Mouse (Mus musculus): ENCODE measurements around the gene Rbfox1.

Rbfox1 gene

DNA sequence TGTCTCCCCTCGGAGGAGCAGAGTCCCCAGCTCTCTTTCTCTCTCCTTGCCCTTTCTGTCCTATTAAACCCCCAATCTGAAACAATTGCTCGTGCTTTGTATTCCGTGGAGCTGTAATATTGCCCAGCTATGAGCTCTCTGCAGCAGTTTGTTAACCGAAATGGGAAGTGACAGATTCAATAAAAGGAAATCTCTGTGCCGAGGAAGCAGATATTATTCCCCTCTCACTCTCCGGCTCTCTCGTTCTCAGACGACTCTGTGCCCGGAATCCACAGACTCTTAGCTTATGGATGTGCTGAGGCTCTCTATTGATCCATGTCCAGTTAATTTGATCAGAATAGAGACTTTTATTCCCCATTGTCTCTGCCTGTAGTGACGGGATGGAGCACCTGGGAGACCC lies 1260.3 kb downstream of the Rbfox1 start:
- DNase-seq (ENCODE audit: low read depth, low spot score), result no peak

DNA sequence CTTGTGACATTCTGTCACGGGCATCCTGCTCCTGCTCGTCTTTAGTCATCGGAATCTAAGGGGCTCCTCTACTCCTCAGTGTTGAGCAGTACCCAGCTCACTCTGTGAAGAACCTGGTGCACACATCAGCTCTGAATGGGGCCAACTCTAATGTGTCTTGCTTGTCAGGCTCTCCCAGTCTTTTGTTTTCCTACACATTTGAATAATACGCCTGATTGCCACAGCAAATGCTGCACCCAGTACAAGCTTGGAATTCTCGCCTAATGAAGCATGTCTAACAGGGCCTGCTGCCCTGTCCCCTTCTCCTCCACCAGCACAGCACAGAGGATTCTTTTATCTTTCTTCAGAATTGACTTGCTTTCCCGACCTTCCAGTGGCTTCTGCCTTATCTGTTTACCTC lies 1261.3 kb downstream of the Rbfox1 start:
- DNase-seq (ENCODE audit: low read depth, low spot score), result no peak

DNA sequence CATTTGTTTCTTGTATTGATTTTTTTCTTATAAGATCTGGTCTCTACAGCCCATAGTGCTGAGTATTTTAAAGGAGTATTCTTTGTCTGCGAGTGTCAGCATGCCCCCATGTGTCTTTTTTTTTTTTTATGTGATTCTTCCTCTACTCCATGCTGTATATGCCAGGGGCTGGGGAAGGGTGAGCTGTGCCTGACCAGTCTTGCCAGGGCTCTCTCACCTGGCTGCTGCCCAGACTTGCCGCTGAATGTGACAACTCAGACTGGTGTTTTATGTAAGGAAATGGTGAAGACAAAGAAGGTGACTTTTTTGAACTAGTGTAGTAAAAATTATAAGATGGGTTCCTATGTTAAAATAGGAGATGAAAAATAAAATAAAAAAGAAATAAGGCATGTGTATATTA lies 1262.7 kb downstream of the Rbfox1 start:
- DNase-seq (ENCODE audit: low read depth, low spot score), result no peak

DNA sequence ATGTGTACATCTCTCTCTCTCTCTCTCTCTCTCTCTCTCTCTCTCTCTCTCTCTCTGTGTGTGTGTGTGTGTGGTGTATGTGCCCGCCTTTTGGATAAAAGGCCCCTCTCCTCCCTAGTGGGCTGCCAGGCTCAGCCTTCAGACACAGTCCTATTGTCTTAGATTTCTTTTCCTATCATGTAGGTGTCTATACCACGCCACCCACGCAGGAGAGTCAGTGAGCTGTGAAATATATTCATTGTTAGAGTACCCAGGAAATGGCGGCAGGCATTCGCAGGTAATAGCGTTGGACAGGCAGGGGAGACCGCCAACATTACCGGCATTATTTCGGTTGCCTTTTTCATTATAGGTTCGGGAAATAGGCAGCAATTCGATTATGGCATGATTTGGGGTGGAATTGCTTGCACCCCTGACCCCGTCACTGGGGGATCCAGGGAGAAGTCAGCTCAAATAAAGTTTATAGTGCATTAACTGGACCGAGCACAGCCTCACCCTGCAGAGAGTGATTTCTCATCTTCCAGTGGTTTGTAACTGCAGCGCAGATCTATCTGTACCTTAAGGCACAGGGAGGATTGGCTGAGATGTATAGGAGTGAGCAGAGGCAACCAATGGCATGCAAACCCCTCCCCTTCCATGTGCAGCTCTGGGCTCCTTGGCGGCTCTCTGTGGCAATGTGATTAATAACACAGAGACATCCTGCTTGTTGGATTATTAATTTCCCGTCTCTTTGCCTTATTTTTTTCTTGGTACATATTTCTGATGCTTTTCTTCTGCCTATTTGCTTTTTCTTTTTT lies 1264.1 kb downstream of the Rbfox1 start:
- DNase-seq (ENCODE audit: low read depth, low spot score), result no peak

DNA sequence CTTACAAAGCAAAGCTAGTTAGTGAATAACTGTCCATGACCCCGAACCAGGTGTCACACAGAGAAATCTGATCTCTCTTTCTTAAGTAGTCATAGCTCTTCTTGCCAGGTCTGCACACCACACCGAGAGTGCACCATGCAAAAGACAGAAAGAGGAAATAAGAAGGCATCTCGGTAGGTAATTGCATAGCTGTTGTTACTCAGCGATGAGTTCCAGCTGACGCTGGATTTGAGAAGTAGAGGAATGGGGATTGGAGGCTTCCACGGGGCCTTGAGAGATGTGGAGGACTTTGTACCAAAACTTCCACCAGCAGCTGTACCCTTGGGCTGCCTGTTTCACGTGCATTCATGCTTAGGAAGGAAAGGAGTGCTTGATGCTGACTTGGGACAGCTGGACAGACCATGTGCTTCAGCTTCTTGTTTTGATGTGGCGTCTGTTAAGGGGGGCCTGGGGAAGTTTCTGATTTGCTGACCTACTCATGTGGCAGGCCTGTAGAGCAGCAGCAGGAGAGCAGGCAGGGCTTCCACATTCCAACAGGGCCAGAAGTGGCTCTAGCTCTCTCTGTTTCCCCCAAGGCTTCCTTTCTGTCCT lies 1265.1 kb downstream of the Rbfox1 start:
- no peak for DNase-seq (ENCODE audit: low read depth, low spot score)

DNA sequence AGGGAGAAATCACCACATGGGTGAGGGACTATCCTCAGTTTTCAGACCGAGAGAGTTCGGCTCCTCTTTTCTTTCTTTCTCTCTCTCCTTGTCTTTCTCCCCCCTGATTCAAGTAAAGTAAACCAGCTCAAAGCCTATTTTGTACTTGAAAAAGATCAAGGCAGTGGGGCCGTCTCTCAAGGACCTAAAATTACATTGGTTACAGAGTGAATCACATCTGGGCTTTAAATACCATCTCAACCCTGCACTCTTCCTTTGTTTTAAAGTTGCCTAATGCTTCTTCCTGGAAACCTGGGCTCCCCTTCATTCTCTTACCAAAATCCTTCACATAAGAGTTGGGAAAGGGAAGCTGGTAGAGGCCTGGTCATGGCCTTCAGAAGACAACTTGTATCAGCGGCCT lies 1267.2 kb downstream of the Rbfox1 start:
- no peak for DNase-seq (ENCODE audit: low read depth, low spot score)

DNA sequence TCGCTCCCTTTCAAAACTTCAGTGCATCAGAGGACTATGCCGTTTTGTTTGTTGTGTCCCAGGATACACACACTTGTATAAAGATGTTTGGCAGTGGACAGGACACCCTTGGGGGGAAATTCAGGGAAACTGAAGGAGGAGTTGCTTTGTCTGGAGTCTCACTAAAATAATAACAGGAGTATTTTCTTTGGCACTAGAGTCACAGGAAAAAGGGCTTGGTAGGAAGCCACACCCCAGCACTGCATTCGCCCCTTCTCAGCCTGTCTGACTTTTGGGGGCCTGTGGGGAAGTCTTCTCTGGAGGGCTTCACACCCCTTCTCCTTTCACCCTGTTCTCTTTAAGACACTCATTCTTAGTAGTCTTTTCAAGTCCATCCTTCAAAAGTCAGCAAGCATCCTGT lies 1269.5 kb downstream of the Rbfox1 start:
- DNase-seq (ENCODE audit: low read depth, low spot score), result no peak

DNA sequence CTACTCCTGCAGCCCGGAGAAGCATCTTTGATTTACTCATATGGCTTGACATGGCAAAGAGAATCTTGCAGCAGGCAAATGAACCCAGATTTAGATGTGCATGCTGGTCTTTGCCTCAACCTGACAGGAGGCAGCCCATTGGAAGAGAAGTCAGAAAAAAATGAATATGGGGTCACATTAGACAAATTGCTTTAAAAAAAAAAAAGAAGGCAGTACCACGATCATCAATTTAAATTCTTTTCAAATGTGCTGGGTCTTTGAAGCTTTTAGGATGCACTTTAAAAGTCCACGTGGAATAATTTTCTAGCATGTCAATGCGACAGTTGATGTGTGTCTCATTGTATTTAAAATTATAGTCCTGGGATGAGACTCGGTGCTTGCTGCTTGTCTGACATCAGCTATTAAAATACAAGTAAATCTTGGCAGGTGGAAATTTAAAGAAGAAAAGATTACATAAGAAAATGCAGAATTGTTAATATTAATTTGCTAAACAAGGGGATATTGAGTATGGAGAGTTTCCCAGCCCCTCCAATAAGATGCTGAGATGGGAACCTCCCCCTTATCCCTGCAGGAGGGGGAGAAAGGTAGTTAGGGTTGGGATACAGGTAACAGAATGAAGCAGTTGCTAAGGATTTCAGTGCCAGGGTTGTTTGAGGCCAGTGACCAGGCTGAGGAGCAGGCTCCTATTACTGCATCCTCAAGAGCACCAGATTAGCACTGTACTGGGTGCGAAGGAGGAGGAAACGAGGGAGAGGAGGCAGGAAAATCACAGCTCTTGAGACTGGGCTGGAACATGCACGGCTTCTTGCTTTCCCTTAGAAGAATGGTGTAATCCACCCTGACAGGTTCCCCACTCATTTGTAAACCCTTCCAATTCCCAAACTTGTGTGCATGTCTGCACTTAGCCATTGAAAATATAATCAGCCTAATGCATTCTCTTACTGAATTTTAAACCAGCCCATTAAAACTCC lies 1274.0 kb downstream of the Rbfox1 start:
- DNase-seq (ENCODE audit: low read depth, low spot score), result no peak

DNA sequence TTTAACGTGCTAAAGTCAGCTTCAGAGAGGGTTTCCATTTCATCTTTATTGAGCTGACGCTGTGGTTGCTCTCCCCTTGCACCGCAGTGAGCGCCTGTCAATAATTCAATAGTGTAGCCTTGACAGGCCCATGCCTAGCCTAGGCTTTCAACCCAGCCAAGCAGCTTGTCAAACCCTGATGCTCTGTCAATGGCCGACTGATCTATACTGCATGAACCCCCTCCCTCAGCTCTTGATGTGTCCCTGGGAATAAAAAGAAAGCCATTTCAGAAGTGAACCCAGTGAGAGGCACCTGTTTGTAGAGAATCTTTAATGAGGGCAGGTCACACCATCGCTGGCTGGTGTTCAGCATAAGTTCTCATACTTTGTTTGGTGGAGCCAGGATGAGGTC lies 1274.7 kb downstream of the Rbfox1 start:
- no peak for DNase-seq (ENCODE audit: low read depth, low spot score)

DNA sequence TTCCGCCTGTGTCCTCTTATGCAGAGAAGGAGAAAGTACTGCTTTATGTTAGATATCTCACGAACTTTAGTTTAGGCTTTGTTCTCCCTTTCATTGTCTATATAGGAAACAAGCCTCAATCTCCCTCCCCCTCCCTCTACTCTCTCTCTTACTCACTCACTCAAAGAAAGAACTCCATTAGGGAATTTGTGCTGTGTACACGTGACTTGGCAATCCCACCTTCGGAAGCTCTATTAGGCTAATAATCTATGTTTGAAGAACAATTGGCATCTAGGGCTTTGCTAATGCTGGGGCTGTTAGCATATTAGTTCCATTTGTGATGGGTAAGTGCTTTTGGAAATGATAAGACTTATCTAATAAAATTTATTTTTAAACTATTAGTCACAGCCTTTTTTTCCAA lies 1277.0 kb downstream of the Rbfox1 start:
- no peak for DNase-seq (ENCODE audit: low read depth, low spot score)

DNA sequence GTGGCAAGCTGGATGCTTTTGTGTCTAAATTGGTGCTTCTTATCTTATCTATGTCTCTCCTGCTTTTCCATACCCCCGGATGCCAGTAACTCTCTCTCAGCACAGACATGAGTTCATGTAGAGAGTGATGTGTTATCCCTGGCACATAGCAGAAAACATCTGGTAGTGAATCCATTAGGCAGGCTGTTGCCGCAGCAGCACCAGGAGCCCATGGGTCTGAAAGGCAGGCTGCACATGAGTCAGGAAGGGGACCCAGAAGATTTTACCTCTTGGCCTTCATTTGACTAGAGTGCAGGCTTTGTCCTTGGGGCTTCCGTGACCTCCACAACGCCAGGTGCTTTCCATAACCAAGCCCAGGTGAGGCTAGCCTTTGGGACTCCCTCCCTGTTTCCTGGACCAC lies 1278.5 kb downstream of the Rbfox1 start:
- no peak for DNase-seq (ENCODE audit: low read depth, low spot score)

DNA sequence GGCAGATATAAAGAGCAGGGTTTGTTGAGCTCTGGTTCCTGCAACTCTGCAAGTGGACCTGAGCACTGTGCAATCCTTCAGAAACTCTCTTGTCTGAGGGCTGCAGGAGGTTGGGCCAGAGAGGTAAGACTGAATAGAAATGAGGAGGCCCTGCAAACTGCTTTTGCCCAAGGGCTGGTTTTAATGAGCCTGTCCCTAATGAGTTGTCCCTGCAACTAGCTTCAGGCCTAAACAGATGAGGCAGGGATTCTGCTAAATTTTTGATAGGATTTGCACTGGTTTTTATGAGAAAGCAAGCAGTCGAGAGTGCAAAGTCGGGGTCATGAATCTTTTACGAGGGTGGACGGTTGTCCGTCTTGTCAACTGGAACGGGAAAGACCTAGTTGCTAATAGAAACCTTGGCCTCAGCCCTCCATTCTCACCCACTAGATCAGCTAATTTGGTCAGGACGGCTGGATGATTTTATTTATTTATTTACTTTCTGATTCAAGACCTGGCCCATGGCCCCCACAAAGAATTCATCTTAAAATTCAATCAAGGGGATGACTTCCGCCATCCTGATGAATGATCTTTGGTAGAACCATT lies 1279.1 kb downstream of the Rbfox1 start:
- no peak for DNase-seq (ENCODE audit: low read depth, low spot score)

DNA sequence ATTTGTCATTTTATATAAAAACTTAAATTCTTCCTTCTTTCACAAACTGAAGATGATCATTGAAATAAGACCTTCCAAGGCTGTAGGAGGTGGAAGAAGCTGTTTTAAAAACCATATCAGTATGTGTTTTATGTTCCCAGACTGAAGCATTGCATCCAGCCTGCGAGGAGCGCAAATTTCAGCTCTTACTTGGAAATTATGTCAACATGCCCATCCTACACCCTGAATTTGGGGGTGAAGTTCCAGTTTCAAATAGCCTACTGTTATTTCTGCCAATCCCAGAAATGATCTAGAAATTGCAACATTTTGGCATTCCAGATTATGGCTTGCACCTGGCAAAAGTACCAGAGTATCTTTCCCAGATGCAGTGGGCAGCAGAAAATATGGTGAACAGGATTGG lies 1290.8 kb downstream of the Rbfox1 start:
- DNase-seq (ENCODE audit: low read depth, low spot score), result no peak

DNA sequence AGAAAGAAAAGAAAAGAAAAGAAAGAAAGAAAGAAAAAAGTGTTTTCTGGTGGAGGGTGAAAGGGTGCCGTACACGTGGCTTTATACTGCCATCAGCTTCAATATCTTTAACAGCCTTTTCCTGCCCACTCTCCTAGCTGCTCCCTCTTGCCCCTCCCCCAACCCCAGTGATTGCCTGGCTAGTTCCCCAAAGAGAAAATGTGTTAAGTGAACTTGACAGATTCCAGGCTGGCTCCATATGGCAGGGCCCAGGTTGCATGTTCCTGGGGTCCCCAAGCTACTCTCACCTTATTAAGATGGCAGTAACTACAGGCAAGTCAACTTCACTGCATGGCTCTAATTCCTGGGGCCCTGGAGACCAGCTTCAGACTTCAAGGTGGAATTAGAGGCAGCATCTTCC lies 1302.6 kb downstream of the Rbfox1 start:
- no peak for DNase-seq (ENCODE audit: low read depth, low spot score)

DNA sequence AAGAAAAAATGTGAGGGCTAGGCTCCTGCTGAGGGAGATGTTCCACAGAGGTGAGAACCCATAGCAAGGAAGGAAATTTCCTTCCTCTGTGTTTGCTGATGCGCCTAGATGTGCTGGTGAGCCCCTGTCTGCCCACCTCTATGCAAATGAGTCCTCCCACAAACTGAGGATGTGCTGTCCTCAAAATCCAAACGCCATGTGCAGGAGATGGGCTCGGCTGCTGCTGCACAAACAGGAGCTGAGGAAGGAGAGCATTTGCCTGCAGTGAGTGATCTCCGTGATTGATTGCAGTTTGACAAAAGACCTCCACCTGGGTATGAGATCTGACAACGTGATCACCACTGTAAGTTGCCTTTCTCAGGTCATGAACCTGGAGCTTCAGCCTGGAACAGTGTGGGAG lies 1308.4 kb downstream of the Rbfox1 start:
- DNase-seq (ENCODE audit: low read depth, low spot score), result no peak

DNA sequence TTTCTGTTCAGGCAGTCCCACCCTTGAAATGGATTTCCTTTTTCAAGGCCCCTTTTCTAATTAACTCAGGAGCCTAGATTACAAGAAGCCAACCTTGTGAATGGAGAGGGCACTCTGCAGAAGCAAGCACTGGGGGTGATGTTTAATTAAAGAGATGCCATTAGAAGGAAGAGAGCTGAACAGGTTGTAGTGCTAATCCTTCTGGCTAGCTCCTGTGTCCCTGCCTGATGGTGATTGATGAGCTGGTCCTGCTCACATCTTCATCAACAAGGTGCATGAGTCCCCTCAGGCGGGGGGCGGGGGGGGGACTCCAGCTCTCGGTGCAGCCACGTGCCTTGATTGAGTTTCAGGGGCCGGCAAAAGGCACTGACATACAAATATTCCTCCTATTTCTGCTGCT lies 1312.8 kb downstream of the Rbfox1 start:
- DNase-seq (ENCODE audit: low read depth, low spot score), result no peak

DNA sequence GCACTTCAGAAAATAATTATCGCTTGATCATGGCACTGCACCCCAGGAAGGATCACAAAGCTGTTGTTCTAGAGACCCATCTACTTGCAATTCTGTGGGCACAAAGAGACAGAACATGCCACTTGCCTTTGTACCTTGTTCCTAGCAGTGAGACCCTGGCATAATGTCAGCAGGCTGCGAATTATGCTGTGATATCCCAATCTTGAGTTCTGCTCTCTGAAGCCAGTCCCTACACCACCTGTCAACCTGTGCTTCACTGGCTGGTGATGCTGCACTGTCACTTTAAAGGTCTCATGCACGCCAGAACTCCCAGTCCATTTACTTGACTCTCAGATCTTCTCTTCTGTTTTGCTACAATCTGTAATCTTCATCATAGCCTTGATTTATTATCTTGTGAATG lies 1315.1 kb downstream of the Rbfox1 start:
- DNase-seq (ENCODE audit: low read depth, low spot score), result no peak

DNA sequence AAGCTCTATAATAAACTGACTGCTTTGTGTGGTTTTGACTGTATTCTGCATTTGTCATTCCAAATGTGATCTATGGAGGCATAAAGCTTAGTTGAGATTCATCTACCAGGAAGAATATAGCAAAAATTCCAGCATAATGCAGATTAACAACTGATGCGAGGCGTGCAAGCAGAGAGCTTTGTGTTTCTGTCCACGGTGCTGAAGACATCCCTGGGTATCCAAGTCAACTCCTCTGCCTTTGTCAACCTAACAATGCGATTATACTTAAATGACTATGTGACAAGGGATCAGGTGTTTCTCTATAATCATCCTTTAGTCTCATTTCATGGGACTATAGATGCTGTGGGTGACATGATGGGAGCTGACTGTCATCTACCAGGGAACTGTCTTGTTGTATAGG lies 1316.7 kb downstream of the Rbfox1 start:
- no peak for DNase-seq (ENCODE audit: low read depth, low spot score)

DNA sequence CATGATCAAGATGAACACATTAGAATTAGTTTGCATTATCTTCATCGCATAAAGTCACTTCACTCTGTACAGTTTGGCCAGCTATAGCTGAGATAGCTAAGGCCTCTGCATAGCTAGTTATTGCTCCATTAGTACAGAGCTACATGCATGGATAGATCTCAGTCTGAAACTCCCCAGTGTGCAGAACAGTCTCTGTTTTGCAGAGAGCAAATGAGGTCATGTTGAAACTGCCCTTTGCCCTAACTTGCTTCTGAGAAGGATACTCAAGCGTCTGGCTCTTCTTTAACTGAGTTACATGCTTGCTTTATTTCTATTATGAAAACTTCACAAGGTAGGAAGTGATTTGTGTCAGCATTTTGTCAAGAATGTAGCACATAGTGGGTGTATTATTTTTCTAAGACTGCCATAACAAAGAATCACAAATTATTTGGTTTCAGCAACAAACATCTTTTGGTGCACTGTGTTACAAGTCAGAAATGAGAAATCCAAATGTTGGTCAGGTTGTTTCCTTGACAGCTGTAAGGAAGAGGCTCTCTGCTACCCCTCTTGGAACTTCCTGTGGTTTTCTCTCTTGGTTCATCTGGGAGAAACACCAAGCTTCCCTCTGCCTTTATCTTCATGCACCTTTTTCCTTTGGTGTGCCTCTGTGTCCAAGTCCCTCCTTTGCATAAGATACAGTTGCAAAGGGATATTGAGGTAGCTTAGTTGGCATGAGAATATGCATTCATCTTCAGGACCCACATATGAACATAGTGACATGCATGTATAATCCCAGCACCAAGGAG lies 1321.2 kb downstream of the Rbfox1 start:
- DNase-seq (ENCODE audit: low read depth, low spot score), result no peak

DNA sequence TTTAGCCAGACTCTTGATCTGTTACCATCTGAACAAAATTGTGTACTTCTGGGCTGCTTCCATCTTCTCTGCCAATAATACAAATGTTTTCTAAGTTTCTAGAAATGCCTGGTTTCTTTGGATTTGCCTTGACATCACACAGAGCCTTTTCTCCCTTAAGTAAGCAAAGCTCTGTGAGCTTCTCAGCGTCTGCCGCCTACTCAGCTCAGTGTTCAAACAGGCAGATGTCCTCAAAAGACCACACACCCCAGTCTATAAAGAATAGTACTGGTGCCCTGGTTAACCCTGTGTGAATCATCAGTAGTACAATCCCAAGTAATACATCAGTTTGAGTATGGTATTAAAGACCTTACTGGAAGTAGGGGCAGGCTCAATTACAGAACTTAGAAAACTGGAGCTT lies 1322.4 kb downstream of the Rbfox1 start:
- DNase-seq (ENCODE audit: low read depth, low spot score), result no peak

DNA sequence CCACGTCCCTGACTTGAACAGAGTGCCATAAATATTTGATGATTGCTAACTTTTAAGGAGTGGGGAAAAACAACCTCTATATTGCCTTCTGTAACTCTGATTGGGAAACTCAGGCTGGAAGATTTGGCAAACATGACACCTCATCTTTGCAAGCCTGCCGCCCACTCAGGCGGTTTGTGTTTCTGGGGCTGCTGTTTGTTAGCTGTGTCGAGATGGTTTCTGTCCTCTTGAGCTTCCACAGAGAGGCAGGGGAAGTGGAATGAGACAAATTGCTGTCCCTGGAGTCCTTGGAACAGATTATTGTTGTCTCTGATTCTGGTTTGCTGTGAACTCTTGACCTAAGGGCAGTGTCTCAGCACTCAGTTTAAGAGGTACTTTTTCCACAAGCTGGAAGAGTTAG lies 1327.6 kb downstream of the Rbfox1 start:
- no peak for DNase-seq (ENCODE audit: low read depth, low spot score)
